Mouse (Mus musculus) large intestine, adult 2 months (tissue): ENCODE data around the gene Nxf3. TPM values are rescaled to one million over a fixed set of nuclear protein-coding genes. Genes with fewer than 3 reads are reported as not detected.
"Not testable (repeated sequence)": the region's sequence is repeated elsewhere in the genome, so short reads cannot be mapped to it uniquely, and the experiment has no call there.

Source experiments
- DNase-seq: peaks from one replicate; pipeline ENCODE4 v3.0.0-alpha.2; 2012; ENCODE audit warnings: low read depth, low spot score
- WGBS: fragments of 180-500 bp; shearing (Covaris S2); methylation state at CpG from one replicate; pipeline ENCODE4 v1.1.7; 2018; 5-methylcytosine and 5-hydroxymethylcytosine counted together
- polyA plus RNA-seq: library from polyadenylated mRNA; depleted of rRNA; stranded (reverse); fragments of >200 nt; gene quantifications from 2 replicates; pipeline ENCODE4 v1.2.3, GENCODE M21; 2012; rRNA removed

Gene Nxf3
- not detected in 2 replicates for polyA plus RNA-seq

GRCm38 (mm10) chrX:136085155-136085554 lies at the start of gene Nxf3:
TSS of gene Nxf3 (minus strand) at chrX:136085255.
- no peak for DNase-seq
- WGBS: 79% methylated on average over 9 of the region's 9 CpGs

GRCm38 (mm10) chrX:136127744-136128064 lies 42.6 kb upstream of the Nxf3 start:
- 15% methylated on average over 5 of the region's 5 CpGs for WGBS

GRCm38 (mm10) chrX:136127038-136127743 lies 42.1 kb upstream of the Nxf3 start:
- no peak for DNase-seq
- WGBS: 48% methylated on average over 8 of the region's 8 CpGs

More at GRCm38 (mm10) chrX:136127744-136128064, 42.6 kb upstream of the Nxf3 start:
- DNase-seq: peak; percentile 0

- WGBS: 29% methylated on average over 23 of the region's 23 CpGs
- DNase-seq: no peak
Observed at GRCm38 (mm10) chrX:136115419-136115961, 30.4 kb upstream of the Nxf3 start.

GRCm38 (mm10) chrX:136115015-136115414 lies 30.0 kb upstream of the Nxf3 start:
- 38% methylated on average over 4 of the region's 4 CpGs for WGBS
- DNase-seq: no peak

GRCm38 (mm10) chrX:136107942-136108341 lies 22.9 kb upstream of the Nxf3 start:
- 42% methylated on average over 6 of the region's 6 CpGs for WGBS
- DNase-seq: peak; percentile 1

- 66% methylated on average over 3 of the region's 3 CpGs for WGBS
- DNase-seq: no peak
Observed at GRCm38 (mm10) chrX:136104724-136105088, 19.7 kb upstream of the Nxf3 start.

- DNase-seq: no peak
- WGBS: 73% methylated on average over 4 of the region's 4 CpGs
Observed at GRCm38 (mm10) chrX:136104046-136104723, 19.1 kb upstream of the Nxf3 start.

- no peak for DNase-seq
- 34% methylated on average over 2 of the region's 2 CpGs for WGBS
Observed at GRCm38 (mm10) chrX:136094421-136094820, 9.4 kb upstream of the Nxf3 start.

- WGBS: 10% methylated on average over 2 of the region's 2 CpGs
- no peak for DNase-seq
Observed at GRCm38 (mm10) chrX:136092497-136093279, 7.6 kb upstream of the Nxf3 start.

GRCm38 (mm10) chrX:136068020-136068419 lies 17.0 kb downstream of the Nxf3 start, which contains the start of gene Bex2:
TSS of gene Bex2 (minus strand) at chrX:136068236.
- DNase-seq: not testable (repeated sequence)
- WGBS: no CpG with 5 or more reads among the region's 32 CpGs

- WGBS: 29% methylated on average over 22 of the region's 48 CpGs
Observed at GRCm38 (mm10) chrX:136067201-136067991, 17.7 kb downstream of the Nxf3 start.

GRCm38 (mm10) chrX:136060698-136061097 lies 24.4 kb downstream of the Nxf3 start:
- WGBS: 24% methylated on average over 1 of the region's 1 CpGs
- no peak for DNase-seq

More at GRCm38 (mm10) chrX:136067201-136067991, 17.7 kb downstream of the Nxf3 start:
- not testable (repeated sequence) for DNase-seq

GRCm38 (mm10) chrX:136051219-136051618 lies 33.8 kb downstream of the Nxf3 start:
- no peak for DNase-seq
- 70% methylated on average over 2 of the region's 2 CpGs for WGBS

GRCm38 (mm10) chrX:136047528-136047927 lies 37.5 kb downstream of the Nxf3 start:
- WGBS: 19% methylated on average over 5 of the region's 5 CpGs
- DNase-seq: peak; percentile 22

- WGBS: 86% methylated on average over 1 of the region's 1 CpGs
- DNase-seq: no peak
Observed at GRCm38 (mm10) chrX:136043726-136044125, 41.3 kb downstream of the Nxf3 start.

- WGBS: 2% methylated on average over 18 of the region's 49 CpGs
- DNase-seq: not testable (repeated sequence)
Observed at GRCm38 (mm10) chrX:136032799-136033763, 52.0 kb downstream of the Nxf3 start, which contains the start of gene Arxes1. TSS of gene Arxes1 (plus strand) at chrX:136033367.

GRCm38 (mm10) chrX:136030331-136030730 lies 54.7 kb downstream of the Nxf3 start:
- DNase-seq: no peak

More at GRCm38 (mm10) chrX:136030331-136030730, 54.7 kb downstream of the Nxf3 start:
- WGBS: 70% methylated on average over 1 of the region's 1 CpGs
